Mouse (Mus musculus) hindbrain, embryonic 12.5 days (tissue): ENCODE measurements around the gene Vapa. TPM values are rescaled to one million over a fixed set of nuclear protein-coding genes. Genes with fewer than 3 reads are reported as not detected.

Source experiments
- ATAC-seq: fragments of 200-750 bp; cut with Nextera tagmentation; 2 replicates; pipeline ENCODE4 v1.8.0; 2017; ENCODE audit warnings: moderate TSS enrichment; ENCODE audit not compliant: low FRiP score
- H3K27ac ChIP-seq: fragments of 300-500 bp; sonication (generic); 2 replicates; pipeline ENCODE4 v1.5.1; 2016; ENCODE audit warnings: mild to moderate bottlenecking
- H3K27me3 ChIP-seq: fragments of 300-500 bp; sonication (generic); 2 replicates; pipeline ENCODE4 v1.6.1; 2016; ENCODE audit warnings: mild to moderate bottlenecking
- H3K36me3 ChIP-seq: fragments of 300-500 bp; sonication (generic); 2 replicates; pipeline ENCODE4 v1.6.1; 2016; ENCODE audit warnings: mild to moderate bottlenecking
- H3K4me1 ChIP-seq: fragments of 300-500 bp; sonication (generic); 2 replicates; pipeline ENCODE4 v1.6.1; 2016
- H3K4me2 ChIP-seq: fragments of 300-500 bp; sonication (generic); replicated peaks from 2 replicates; pipeline ENCODE4 v1.6.1; 2016; ENCODE audit warnings: mild to moderate bottlenecking
- H3K4me3 ChIP-seq: fragments of 300-500 bp; sonication (generic); 2 replicates; pipeline ENCODE4 v1.5.1; 2016; ENCODE audit warnings: mild to moderate bottlenecking
- H3K9ac ChIP-seq: fragments of 300-500 bp; sonication (generic); 2 replicates; pipeline ENCODE4 v1.6.1; 2016; ENCODE audit warnings: mild to moderate bottlenecking, moderate library complexity
- H3K9me3 ChIP-seq: fragments of 300-500 bp; sonication (generic); replicated peaks from 2 replicates; pipeline ENCODE4 v1.6.1; 2016; ENCODE audit warnings: mild to moderate bottlenecking
- WGBS: fragments of 180-500 bp; shearing (Covaris S2); methylation state at CpG from one replicate; pipeline ENCODE4 v1.1.7; 2016; 5-methylcytosine and 5-hydroxymethylcytosine counted together
- polyA plus RNA-seq: library from polyadenylated mRNA; unstranded; fragments of >200 nt; fragmentation: Nextera tagmentation; extraction: Ambion mirVana; gene quantifications from 2 replicates; pipeline ENCODE4 v1.2.1, GENCODE M21; 2016

Gene Vapa
- polyA plus RNA-seq, 1 experiment from 2014 or later: 264 TPM

DNA sequence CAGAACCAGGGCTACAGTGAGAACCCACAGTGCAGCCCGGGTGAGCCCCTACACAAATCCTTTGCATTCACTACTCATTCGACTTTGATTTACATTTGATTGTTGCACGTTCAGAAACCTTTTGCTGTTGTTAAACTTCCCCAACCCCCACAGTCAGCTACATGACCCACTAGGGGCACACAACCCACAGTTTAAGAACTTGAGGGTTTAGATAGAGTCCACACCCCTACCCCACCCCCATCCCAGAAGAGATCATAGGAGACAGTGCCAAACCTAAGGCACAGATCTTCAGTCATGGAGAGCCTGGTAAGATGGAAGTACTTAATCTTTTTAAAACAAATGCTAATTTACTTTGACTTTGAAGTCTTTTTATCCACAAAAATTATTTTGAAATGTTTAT is 2.3 kb upstream of the Vapa start:
- no peak overlapping the region for H3K9ac ChIP-seq
- H3K36me3 ChIP-seq: no peaks in the 10 kb centered on the region
- no peaks in the 10 kb centered on the region for H3K9me3 ChIP-seq
- H3K27ac ChIP-seq: 0 out of 2 replicates have a peak overlapping the region, but pooled peaks have one; percentile 5
- no peak overlapping the region for H3K4me2 ChIP-seq
- WGBS: 35% methylated on average over 3 of the region's 3 CpGs
- no peak overlapping the region for H3K4me3 ChIP-seq
- H3K4me1 ChIP-seq: peaks cover 12% of the 10 kb centered on the region
- no peaks in the 10 kb centered on the region for H3K27me3 ChIP-seq
- no peak for ATAC-seq

DNA sequence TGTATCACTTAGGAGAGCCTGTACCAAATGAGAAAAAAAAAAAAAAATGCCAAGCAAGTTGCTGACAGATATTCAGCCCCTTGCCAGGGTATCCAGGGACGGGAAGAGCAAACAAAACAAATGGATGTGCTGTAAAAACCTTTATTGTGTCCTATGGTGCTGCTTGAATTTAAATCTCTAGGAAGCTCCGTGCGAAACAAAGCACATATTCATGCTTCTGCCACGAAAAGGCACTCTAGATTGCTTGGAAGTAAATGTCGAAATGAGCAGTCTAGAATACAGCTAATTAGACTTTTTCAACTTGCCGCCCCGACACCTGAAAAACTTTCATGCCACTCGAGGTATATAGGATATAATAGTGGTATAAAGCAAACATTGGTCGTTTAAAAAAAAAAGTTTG is 1.1 kb upstream of the Vapa start:
- 3% methylated on average over 9 of the region's 9 CpGs for WGBS
- Histone ChIP-seq H3K9ac (peak overlapping the region; percentile 98), H3K4me3 (peak overlapping the region; percentile 98), H3K4me2 (peak overlapping the region; percentile 68), H3K4me1 (peaks cover 15% of the 10 kb centered on the region), H3K36me3 (no peaks in the 10 kb centered on the region), H3K27me3 (no peaks in the 10 kb centered on the region), H3K9me3 (no peaks in the 10 kb centered on the region), H3K27ac (peak overlapping the region; percentile 100)
- ATAC-seq: no peak

DNA sequence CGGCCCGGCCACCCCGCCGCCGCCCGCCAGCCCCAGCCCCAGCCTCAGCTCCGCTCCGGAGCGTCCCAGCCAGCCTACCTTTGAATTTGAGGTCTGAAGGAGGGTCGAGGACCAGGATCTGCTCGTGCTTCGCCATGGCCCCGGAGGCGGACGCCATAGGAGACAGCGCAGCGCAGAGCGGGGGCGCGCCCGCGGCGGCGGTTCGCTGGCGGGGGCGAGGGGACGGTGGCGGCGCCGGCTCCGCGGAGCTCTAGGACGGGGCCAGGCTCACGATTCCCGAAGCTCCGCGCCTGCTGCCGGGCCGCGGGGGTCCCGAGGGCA is 253 bp downstream of the Vapa start:
- Histone ChIP-seq H3K27me3 (no peaks in the 10 kb centered on the region), H3K27ac (peak overlapping the region; percentile 100), H3K4me1 (peaks cover 27% of the 10 kb centered on the region), H3K4me2 (peak overlapping the region; percentile 68), H3K9me3 (no peaks in the 10 kb centered on the region), H3K36me3 (no peaks in the 10 kb centered on the region), H3K9ac (peak overlapping the region; percentile 98), H3K4me3 (peak overlapping the region; percentile 98)
- ATAC-seq: peak; percentile 70
- WGBS: 0% methylated on average over 16 of the region's 42 CpGs

DNA sequence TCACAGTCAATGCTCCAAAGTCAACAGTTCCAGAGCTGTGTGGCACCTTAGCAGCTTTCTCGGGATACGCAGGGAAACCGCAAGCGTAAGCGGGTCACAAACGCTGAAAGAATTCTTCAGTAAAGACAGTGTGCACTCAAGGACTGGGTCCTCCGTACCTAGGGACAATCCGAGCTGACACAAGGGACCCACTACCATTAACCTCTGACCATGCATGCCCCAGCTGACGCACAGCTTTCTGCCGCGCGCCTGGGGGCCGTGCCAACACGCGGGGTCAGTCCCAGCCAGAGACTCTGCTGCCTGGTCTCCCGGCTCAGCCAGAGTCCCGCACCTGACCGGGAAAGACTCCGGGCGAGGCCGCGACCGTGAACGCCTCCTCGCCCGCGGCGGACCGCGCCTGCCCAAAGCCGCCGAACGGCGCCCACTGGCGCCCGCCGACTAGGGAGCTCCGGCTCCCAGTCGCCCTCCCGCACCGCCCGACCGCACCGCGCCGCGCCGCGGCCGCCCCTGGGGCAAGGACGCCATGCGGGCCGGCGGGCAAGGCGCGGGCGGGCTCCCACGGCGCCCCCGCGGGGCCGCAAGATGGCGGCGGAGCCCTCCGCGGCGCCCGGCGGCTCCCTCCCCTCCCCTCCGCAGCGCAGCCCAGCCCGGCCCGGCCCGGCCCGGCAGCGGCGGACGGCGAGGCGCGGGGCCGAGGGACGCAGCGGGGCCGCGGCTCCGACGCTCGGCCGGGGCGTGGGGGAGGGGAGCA is 789 bp downstream of the Vapa start:
- H3K4me2 ChIP-seq: peak overlapping the region; percentile 68
- peak; percentile 55 for ATAC-seq
- peak overlapping the region; percentile 98 for H3K9ac ChIP-seq
- H3K36me3 ChIP-seq: no peaks in the 10 kb centered on the region
- H3K4me3 ChIP-seq: peak overlapping the region; percentile 98
- H3K9me3 ChIP-seq: no peaks in the 10 kb centered on the region
- WGBS: under 1% methylated on average over 48 of the region's 91 CpGs
- H3K27ac ChIP-seq: peak overlapping the region; percentile 100
- H3K4me1 ChIP-seq: peaks cover 31% of the 10 kb centered on the region
- H3K27me3 ChIP-seq: no peaks in the 10 kb centered on the region

DNA sequence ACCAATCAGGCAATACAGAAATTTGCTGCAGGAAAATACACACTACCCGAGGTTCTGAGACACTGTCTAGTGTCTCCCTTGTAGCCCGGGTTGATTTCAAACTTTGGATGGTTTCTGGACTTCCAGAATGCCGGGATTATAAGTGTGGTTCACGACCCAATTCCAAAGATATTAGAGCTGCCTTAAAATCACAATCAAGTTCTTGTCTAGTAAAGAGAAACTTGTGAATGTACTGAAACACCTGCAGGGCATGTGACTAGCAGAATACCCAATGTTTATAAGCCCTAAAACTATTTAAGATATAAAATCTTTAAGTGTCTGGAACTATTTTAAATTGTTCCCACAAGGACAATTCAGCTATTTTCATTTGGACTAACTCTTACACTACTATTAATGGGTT is 1.6 kb downstream of the Vapa start:
- Histone ChIP-seq H3K27ac (no peak overlapping the region), H3K4me2 (peak overlapping the region; percentile 68), H3K27me3 (no peaks in the 10 kb centered on the region), H3K36me3 (no peaks in the 10 kb centered on the region), H3K4me1 (peaks cover 36% of the 10 kb centered on the region), H3K4me3 (peak overlapping the region; percentile 98), H3K9ac (peak overlapping the region; percentile 32; the same call in 1 of the 2 replicates), H3K9me3 (no peaks in the 10 kb centered on the region)
- WGBS: 15% methylated on average over 4 of the region's 4 CpGs
- ATAC-seq: no peak

DNA sequence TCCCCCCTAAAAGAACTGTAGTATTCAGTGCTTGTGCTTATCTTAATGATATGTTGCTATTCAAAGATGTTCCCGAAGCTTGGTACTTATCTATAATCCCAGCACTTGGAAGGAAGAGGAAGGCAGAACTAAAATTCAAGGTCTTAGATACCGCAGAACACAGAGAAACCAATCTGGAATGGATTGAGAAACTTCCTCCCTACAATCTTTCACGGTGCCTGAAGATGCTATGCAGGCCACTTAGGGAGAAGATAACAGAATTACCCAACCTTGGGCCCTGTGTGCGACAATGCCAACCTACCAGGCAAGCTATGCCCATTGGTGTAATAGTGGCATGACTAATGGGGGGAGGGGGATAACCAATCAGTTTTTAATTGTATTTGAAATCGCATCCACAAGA is 4.6 kb downstream of the Vapa start:
- ATAC-seq: no peak
- WGBS: 82% methylated on average over 5 of the region's 5 CpGs

DNA sequence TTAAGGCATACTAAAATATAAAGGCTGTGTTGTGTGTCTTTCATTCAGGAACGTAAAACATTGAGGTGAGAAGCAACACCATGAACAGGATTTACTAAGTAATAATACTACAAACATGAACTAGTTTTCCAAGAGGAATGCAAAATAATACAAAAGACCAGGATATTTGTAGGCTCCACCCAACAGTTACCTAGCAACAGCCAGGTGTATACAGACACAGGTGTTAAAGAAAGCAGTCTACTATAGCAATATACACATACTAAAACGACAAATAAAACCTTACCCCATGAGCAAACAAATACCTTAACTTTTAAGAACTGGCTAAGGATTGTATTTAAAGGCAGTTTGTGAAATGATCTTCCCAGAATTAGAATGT is 5.1 kb downstream of the Vapa start:
- no peak overlapping the region for H3K4me3 ChIP-seq
- no peaks in the 10 kb centered on the region for H3K9me3 ChIP-seq
- H3K4me2 ChIP-seq: no peak overlapping the region
- H3K36me3 ChIP-seq: no peaks in the 10 kb centered on the region
- no peak overlapping the region for H3K9ac ChIP-seq
- no peaks in the 10 kb centered on the region for H3K27me3 ChIP-seq
- peaks cover 41% of the 10 kb centered on the region for H3K4me1 ChIP-seq
- no peak for ATAC-seq
- 84% methylated on average over 2 of the region's 2 CpGs for WGBS
- no peak overlapping the region for H3K27ac ChIP-seq

More for the DNA sequence above, 4.6 kb downstream of the Vapa start:
- Histone ChIP-seq H3K4me3 (no peak overlapping the region), H3K9me3 (no peaks in the 10 kb centered on the region), H3K27ac (no peak overlapping the region), H3K4me2 (no peak overlapping the region), H3K4me1 (peaks cover 40% of the 10 kb centered on the region), H3K9ac (no peak overlapping the region), H3K36me3 (no peaks in the 10 kb centered on the region), H3K27me3 (no peaks in the 10 kb centered on the region)

DNA sequence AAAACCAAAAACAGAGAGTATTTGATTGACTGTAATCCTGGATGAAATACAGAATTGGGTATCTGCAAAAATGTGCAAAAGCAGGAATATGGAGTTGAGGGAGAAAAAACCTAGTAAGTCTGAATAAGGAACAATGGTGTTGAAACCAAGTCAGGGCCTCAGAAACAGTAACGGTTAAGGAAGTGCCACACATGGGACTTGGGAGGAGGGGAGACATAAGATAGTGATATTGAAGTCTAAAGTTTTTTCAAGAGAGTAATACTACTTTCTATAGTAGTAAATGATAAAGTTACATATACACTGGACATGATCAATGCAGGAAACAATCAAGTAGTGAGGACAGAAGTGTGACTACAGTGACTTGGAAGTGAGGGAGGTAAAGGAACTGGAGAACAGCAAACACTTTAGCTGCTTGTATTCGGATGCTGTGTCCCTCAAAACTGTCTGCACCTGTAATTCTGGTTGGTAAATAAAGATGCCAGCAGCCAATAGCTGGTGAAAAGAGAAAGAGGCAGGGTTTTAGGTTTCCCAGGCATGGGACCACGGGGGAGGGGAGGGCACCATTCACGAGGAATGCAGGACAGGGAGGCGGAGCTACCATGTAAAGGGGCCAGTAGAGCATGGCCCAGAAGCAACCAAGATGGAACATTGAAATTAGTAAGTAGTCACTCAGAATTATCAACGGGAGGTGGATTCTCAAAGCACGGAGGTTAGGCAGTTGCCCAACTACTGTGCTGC is 5.6 kb downstream of the Vapa start:
- peaks cover 41% of the 10 kb centered on the region for H3K4me1 ChIP-seq
- 44% methylated on average over 7 of the region's 7 CpGs for WGBS
- ATAC-seq: no peak
- no peaks in the 10 kb centered on the region for H3K27me3 ChIP-seq
- H3K4me3 ChIP-seq: no peak overlapping the region
- no peak overlapping the region for H3K27ac ChIP-seq
- no peak overlapping the region for H3K9ac ChIP-seq
- no peaks in the 10 kb centered on the region for H3K9me3 ChIP-seq
- no peaks in the 10 kb centered on the region for H3K36me3 ChIP-seq
- no peak overlapping the region for H3K4me2 ChIP-seq

DNA sequence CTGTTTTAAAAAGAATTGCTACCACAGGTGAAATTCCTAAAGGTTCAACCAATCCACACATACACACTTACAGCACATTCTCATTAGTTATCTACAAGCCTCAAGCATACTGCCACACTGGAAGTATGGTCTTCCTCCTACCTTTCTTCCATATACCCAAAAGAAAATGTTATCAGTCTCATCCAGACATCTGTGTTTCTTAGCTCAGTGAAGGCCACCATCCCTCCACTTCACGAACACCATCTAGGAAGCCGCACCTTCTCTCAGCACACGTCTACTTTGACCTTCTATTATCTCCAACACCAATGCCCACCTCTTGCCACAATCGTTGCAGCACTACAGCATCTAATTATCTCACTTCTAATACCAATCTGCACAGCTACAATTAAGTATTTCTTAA is 7.3 kb downstream of the Vapa start:
- no peak for ATAC-seq
- H3K27me3 ChIP-seq: no peaks in the 10 kb centered on the region
- no peak overlapping the region for H3K27ac ChIP-seq
- H3K9ac ChIP-seq: no peak overlapping the region
- WGBS: 93% methylated on average over 4 of the region's 4 CpGs
- H3K4me3 ChIP-seq: no peak overlapping the region
- no peaks in the 10 kb centered on the region for H3K9me3 ChIP-seq
- H3K4me2 ChIP-seq: no peak overlapping the region
- peaks cover 34% of the 10 kb centered on the region for H3K4me1 ChIP-seq
- H3K36me3 ChIP-seq: no peaks in the 10 kb centered on the region

DNA sequence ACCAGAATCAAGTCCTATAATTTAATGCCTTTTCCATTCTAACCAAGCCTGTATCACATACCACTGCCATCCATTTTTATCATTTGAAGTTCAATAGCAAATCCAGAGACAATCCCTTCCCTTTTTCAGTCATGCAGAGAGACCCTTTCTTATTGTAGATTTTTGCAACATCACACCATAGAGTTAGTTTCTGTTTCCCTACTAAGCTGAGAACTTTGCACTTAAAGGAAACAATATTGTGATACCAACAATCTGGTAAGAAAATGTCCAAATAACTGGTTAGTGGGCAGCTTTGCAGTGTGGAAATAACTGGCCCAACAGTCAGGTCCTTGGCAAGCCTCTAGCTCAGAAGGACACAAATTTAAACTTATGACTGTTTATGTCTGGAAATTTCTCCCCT is 8.5 kb downstream of the Vapa start:
- Histone ChIP-seq H3K9me3 (no peaks in the 10 kb centered on the region), H3K4me3 (no peak overlapping the region), H3K4me1 (peaks cover 33% of the 10 kb centered on the region), H3K36me3 (no peaks in the 10 kb centered on the region), H3K27me3 (no peaks in the 10 kb centered on the region), H3K4me2 (no peak overlapping the region), H3K9ac (no peak overlapping the region), H3K27ac (no peak overlapping the region)
- ATAC-seq: no peak

DNA sequence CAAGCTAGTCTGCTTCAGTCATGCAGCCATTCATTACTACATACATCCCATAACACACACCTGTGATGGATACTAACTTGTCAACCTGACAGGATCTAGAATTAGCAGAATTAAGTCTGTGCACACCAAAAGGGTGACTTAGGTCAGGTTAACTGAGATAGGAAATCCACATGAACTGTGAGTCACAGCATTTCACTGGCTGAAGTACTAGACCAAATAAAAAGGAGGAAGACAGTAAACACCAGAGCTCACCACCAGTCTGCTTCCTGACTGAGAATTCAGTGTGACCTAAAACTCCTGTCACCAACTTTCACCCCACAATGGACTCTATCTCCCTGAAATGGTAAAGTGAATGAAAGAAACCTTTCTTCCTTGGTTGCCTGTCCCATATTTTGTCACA is 9.0 kb downstream of the Vapa start:
- H3K9ac ChIP-seq: no peak overlapping the region
- no peak overlapping the region for H3K4me2 ChIP-seq
- H3K4me3 ChIP-seq: no peak overlapping the region
- no peak for ATAC-seq
- H3K36me3 ChIP-seq: no peaks in the 10 kb centered on the region
- no peaks in the 10 kb centered on the region for H3K9me3 ChIP-seq
- peaks cover 29% of the 10 kb centered on the region for H3K4me1 ChIP-seq
- no peak overlapping the region for H3K27ac ChIP-seq
- H3K27me3 ChIP-seq: no peaks in the 10 kb centered on the region

DNA sequence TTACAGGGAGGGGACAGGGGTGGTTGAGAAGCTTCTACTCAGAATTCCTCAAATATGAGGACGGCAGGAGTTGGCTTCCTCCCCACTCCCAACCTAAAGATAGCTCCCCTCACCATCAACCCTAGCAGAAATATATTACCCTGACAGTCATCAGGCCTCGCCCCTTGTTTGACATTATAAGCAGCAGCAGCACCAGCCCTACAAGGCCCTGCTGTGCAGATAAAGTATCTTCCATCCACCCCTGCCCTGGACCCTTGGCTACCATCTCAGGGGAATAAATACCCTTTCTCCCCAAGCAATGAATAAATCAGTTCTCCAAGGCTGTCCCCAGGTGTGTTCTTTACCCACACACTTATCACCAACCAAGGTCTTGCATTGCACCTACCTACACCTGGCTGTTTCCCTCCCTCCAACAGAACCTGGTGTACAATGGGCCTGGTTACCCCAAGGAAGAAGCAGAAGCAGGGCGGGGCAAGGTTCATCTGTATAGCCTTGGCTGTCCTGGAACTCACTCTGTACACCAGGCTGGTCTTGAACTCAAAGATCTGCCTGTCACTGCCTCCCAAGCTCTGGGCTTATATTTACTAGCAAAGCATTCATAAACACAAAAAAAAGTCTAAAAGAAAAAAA is 15.4 kb downstream of the Vapa start:
- peaks cover 1% of the 10 kb centered on the region; the same call in 1 of the 2 replicates for H3K36me3 ChIP-seq
- H3K27me3 ChIP-seq: no peaks in the 10 kb centered on the region
- no peaks in the 10 kb centered on the region for H3K9me3 ChIP-seq

More for the DNA sequence above, 15.4 kb downstream of the Vapa start:
- Histone ChIP-seq H3K27ac (no peak overlapping the region), H3K4me2 (no peak overlapping the region), H3K4me1 (peaks cover 10% of the 10 kb centered on the region), H3K9ac (no peak overlapping the region), H3K4me3 (no peak overlapping the region)
- ATAC-seq: no peak
- WGBS: 91% methylated on average over 3 of the region's 3 CpGs
